Mouse (Mus musculus) C2C12 (cell line): Measurements from ENCODE around the gene Pigs.

Experiments used
- CTCF ChIP-seq: IDR thresholded peaks from one replicate; pipeline ENCODE4 v1.5.1; 2011; ENCODE audit not compliant: control insufficient read depth, insufficient read depth, insufficient read length
- MAX ChIP-seq: IDR thresholded peaks from one replicate; pipeline ENCODE4 v1.6.1; 2011; ENCODE audit warnings: mild to moderate bottlenecking, control low read depth
- USF1 ChIP-seq: IDR thresholded peaks from one replicate; pipeline ENCODE4 v1.6.1; 2011; ENCODE audit warnings: low read depth, mild to moderate bottlenecking, control low read depth, moderate library complexity

DNA sequence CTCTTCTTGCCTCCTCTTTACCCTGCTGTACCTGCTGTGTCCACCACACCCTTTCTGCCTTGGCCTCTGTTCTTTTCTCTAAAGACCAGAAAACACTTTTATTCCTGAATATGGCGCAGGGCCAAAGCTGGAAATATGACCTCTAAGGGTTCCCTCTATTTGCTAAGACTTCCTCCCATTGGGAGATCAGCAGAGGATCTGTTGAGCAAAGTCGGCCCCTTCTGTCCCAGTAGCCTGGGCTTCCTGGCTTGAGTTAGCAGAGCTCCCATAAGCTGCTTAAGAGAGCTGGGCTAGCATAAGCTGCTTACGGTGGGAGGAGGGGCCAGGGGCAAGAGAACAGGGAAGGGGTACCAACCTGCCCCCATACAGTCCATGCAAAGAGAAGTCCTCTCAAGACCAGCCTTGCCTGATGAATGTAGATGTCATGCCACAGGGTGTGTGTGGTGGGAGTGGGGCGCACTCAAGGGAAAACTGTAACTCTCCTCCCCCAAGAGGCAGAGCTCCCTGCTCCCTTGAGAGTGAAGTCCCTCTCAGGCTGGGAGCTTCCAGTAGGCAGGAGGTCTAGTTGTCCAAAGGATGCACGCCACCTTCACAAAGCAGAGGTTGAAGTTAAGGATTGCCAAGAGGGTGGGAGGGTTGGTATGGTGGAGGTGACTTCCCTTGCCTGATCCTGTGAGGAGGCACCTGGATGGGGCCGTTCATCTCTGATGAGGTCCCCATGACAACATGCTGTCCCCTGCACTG, 18.3 kb downstream of the Pigs start:
- TF ChIP-seq CTCF (no peak), MAX (no peak), USF1 (no peak)
